Mouse (Mus musculus) lung, postnatal 25 days (tissue): ENCODE measurements around the gene Secisbp2.

Source experiments
- DNase-seq: peaks from one replicate; pipeline ENCODE4 v3.0.0; 2022; ENCODE audit warnings: low spot score

Gene Secisbp2

GRCm38 (mm10) chr13:51685290-51685966 lies 33.9 kb downstream of the Secisbp2 start:
- DNase-seq, result no peak

- DNase-seq, result no peak
Measured at GRCm38 (mm10) chr13:51686966-51687365, 35.5 kb downstream of the Secisbp2 start.

GRCm38 (mm10) chr13:51688688-51689087 lies 37.2 kb downstream of the Secisbp2 start:
- DNase-seq, result no peak

GRCm38 (mm10) chr13:51696481-51696880 lies 45.0 kb downstream of the Secisbp2 start:
- no peak for DNase-seq

GRCm38 (mm10) chr13:51697455-51697854 lies 46.0 kb downstream of the Secisbp2 start:
- DNase-seq, result no peak

DNA sequence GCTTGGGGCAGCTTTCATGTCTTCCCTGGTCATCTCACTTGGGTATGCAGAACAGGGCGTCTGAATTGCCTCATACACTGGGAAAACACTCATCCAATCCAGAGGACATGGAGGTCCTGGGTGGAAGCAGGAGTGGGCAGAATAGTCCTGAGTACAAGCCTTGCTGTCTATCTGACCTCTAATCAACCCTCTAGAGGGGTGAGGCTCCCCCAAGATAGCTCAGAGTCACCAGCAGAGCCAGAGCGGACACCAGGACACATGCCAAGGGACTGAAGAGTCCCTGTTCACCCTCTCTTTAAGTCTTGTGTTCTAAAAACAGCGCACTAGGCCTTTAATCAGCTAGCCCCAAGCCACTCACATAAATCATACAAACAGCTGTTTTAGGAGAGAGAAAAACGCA lies 46.4 kb downstream of the Secisbp2 start:
- no peak for DNase-seq

DNA sequence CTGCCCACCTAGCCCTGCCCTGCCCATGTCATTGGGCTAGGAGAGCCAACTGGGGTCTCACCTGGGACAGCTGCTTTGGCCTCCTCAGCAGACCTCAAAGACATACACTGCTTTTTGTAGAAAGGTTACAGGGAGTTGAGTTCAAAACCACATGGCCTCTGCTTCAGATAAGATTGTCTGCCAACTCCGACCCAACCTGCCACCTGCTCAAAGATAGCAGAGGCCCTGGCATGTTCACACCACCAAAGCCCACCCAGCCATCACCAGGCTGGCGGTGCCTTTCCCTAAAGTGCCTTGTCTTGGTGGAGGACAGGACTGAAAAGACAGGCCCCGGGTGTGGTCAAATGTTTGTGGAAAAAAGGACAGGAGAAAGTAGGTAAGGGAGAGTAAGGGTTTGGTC lies 46.8 kb downstream of the Secisbp2 start:
- no peak for DNase-seq

DNA sequence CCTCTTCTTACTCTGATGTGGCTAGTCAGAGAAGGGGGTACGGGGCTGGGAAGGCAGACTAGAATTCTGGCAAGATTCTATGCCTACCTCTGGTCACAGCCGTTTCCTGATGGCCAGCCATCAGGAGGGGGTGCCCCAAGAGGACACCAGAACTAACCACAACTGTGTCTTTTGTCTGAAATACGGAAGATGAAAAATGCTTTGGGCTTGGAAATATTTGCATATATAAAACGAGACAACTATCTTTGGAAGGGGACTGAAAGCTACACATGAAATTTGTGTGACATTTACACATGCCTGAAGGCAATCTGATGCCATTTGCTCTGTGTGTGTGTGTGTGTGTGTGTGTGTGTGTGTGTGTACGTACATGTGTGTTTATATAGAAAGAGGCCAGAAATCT lies 52.4 kb downstream of the Secisbp2 start:
- DNase-seq, result no peak

DNA sequence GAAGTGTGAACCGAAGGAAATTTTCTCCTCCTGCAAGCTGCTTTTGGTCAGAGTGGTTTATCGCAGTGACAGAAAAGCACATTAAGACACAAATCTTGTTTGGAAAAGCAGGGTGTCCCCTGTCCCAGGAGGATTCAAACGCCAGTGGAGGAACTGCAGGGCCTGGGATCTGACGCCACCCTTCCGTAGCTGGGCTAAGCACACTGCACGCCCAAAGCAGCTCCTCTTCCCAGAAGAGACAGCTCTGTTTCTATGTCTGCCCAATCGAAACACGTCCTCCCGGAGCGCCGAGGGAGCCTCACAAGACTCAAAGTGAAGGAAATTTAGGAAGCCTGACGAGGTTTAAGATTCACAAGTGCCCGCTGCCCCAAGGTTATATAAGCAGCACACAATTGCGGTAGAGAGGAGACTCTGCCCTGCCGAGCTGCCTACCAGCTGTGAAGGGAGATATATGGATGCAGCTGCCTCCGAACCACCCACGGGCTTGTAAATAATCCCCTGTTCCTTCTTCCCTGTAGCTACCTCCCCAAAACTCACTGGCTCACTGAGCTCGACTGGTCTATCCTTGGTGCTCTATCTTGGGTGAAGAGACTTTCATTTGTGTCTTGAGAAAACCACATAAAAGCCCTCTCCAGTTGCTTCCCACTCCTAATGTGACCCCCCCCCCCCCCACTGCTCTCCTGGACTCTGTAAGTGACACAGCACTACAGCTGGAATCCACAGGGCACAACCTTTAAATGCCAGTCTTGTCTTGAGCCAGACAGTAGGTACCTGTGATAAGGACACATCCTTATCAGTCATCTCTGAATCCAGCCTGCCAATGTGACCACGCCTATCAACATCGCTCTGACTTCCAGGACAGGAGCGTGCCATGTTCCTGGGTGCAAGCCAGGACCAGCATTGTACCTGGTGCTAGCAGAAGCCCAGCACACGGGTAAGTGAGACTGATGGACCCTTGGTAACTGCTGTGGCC lies 54.7 kb downstream of the Secisbp2 start:
- no peak for DNase-seq

DNA sequence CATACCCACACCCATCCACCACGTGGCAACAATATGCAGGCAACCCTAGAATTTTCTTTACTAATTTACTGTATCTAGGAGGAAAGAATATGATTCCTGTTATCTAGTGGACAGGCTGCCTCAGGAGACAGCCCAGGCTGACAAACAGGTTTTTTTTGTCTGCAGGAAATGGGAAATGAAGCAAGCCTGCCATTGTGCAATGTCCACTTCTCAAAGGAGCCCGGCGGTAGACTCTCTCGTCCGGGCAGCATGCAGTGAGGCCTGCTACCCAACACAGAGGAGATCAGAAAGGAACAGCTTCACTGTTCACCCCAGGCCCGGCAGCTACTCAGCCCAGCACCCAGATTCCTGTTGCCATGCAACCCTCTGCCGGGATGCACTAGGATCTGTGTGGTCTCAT lies 59.2 kb downstream of the Secisbp2 start:
- DNase-seq, result peak; percentile 80

- no peak for DNase-seq
Measured at GRCm38 (mm10) chr13:51712022-51712421, 60.5 kb downstream of the Secisbp2 start.

GRCm38 (mm10) chr13:51716350-51717263 lies 65.1 kb downstream of the Secisbp2 start:
- DNase-seq, result no peak

DNA sequence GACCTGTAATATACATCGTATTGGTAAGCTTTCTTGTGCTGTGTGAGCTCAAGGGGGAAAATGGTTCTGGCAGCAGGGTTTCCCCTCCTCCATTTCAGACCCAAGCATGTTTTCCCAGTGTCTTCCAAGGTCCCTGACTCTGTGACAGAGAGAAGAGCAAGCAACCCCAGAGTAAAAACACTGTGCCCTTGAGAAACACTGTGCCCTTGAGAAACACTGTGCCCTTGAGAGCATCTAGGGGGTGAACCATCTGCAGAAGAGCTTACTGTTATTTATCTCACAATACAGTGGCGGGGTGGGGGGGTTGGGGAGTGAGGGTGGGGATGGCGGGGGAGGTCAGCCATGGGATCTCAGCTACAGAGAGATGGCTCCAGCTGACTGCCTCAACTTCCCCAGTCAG lies 67.8 kb downstream of the Secisbp2 start:
- no peak for DNase-seq

DNA sequence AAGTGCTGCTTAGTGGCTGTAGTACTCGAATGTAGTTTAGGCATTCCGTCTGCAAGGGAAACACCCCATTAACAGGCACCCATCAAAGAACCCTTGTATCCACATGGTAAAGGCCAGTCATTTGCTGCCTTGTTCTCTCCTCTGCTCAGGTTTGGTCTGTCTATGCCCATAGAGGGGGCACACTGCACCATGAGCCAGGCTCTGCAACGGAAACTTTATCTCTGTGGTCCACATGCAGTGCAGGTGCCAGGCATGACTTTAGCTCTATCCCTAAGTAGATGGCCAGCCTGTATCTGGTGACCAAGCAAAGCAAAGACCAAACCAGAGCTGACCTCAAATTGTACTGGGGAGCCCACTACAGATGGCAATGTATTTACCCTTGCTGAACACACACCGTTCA lies 69.1 kb downstream of the Secisbp2 start:
- no peak for DNase-seq

DNA sequence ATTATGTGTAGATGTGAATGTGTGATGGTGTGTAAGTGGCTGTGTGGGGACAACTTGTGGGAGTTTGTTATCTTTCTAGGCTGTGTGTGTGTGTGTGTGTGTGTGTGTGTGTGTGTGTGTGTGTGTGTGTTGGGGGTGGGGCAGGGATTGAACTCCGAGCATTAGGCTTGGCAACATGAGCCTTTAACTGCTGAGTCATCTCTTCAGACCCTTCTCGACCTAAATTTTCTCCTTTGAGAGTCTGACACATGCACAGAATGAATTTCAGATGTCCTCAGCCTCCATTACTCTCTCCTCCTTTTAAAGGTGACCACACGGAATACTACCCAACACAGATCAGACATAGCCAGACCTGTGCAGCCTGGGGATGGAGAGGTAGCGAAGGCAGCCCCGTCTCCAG lies 71.6 kb downstream of the Secisbp2 start:
- DNase-seq, result no peak

DNA sequence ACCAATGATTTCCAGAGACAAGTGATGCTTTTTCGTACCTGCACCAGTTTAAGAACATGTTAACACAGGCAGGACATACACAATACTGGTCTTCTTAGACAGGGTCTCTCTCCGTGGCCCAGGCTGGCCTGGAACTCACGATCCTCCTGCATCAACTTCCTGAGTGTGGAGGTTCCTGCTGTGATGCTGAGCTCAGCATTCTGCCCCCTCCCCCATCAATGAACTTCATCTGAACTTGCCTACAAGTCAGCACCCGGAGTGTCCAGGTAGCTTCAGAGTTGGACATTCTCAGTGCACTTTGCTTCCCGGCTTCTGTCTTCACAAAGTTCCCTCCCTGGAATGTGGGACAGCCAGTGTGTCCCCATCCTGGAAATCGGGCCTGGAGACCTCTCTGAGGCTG lies 73.1 kb downstream of the Secisbp2 start:
- DNase-seq, result no peak

DNA sequence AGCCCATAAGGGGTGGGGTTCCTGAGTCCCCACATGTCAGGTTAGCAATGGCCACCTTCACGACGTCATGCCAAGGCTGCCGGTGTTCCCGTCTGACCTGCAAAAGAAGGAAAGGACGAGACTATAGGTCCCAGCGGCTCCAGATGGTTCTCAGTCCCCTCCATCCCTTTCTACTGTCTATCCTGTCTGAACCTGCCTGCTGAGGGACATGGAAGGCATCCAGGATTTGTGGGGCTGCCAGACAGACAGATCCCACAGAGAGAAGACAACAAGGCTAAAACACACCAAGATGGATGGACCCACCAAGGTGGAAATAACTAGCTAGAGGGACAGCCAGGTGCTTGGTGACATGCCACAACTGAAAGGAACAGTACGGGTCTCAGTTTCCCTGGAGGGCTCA lies 73.9 kb downstream of the Secisbp2 start:
- DNase-seq, result no peak

DNA sequence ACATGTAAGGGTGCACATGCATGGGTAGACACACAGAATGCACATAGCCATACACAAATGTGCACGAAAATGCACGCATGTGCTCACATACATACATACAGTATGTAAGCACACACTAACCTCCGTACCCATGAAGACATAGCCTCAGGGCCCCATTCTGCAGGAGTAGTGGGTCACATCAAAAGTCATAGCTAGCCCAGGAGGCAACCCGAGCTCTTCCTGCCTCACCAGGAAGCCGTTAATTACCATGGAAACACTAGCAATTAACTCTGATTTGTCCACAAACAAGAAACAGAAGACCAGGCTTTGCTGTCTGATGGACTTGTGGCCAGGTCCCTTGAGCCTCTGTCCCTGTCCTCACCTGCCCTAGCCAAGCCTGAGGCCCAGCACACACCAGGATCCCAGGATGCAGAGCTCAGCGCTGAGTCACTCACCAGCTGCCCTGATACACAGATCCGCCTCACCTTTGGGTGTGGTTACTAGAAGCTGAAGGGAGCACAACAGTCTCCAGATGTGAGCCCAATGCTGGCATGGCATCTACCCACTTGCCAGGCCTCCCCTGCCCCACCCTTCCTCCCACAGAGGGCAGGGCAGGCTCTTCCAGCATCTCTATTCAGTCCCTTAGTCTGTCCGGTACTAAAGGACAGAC lies 74.6 kb downstream of the Secisbp2 start:
- DNase-seq, result no peak

GRCm38 (mm10) chr13:51727364-51727763 lies 75.9 kb downstream of the Secisbp2 start:
- no peak for DNase-seq

- DNase-seq, result no peak
Measured at GRCm38 (mm10) chr13:51729887-51730361, 78.4 kb downstream of the Secisbp2 start.

DNA sequence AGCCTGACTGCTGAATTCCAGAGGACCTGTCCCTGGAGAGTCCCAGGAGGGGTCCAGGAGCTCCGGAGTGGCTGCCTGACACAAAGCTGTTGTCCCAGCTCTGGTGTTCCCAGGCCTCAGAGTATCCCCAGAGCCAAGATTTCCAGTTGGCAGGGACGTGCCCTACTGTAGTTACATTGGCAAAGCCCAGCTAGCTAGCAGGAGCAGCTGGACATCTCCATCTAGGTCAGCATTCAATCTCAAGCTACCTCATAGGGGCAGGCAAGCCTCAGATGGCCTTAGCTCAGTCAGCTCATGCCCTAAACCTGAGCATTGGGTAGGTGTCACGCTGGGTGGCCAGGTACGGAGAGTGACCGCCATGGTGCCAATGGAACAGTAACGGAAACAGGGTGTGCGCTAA lies 80.0 kb downstream of the Secisbp2 start:
- DNase-seq, result no peak
